Comparison of ENCODE assay signal across 27 mouse cellular contexts in the genomic region with DNA sequence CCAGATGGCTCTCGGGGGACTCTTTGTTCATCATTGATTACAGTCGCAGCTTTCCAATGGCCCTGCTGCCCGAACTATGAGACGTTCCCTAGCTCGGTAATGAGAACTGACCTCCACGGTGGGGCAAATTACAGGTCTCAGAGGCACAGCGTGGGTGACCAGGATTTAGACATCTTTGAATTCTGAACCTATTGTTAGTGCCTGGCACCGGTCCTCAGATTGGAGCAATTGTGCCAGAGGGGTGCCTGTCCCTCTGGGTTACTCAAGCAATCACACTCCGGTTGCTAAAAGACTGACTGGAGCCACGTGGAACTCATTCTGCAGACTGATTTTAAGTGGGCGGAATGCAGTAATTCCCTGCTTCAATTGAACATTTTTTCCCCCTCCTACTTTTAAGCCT. TPM values are rescaled to one million over a fixed set of nuclear protein-coding genes. Genes with fewer than 3 reads are reported as not detected.
DNase-seq lines count a peak whose midpoint lies in the region; ATAC-seq lines count a peak whose summit lies in the region.
"Had no signal": no experiment of that assay in that cellular context is flagged by ENCODE, and none has a peak within 500 bp of the region (broad histone marks: within the 10 kb centered on the region; RNA-seq: fewer than 3 reads in every experiment).

No protein-coding gene starts in this region.

- H3K27ac ChIP-seq in midbrain, embryonic 14.5 days (replicated peaks; ENCODE audit: low read depth, low read length), result no peak overlapping the region
- H3K27ac ChIP-seq in midbrain, embryonic 10.5 days (replicated peaks), result no peak overlapping the region
- 0 out of 2 replicates have a peak overlapping the region, but pooled peaks have one; percentile 17 for H3K27ac ChIP-seq in forebrain, embryonic 15.5 days (replicated peaks)
- no peak overlapping the region for H3K27ac ChIP-seq in intestine, embryonic 15.5 days
- H3K27ac ChIP-seq: limb, embryonic 15.5 days; neural tube, embryonic 12.5 days had no signal

- H3K4me3 ChIP-seq in midbrain, embryonic 14.5 days (replicated peaks; ENCODE audit: low read depth, low read length), result no peak overlapping the region
- H3K4me3 ChIP-seq in midbrain, embryonic 10.5 days, result no peak overlapping the region
- no peak overlapping the region for H3K4me3 ChIP-seq in forebrain, embryonic 15.5 days
- H3K4me3 ChIP-seq in intestine, embryonic 15.5 days (replicated peaks), result no peak overlapping the region
- H3K4me3 ChIP-seq: limb, embryonic 15.5 days; neural tube, embryonic 12.5 days had no signal

- H3K36me3 ChIP-seq in midbrain, embryonic 14.5 days (ENCODE audit: control insufficient read depth, insufficient read depth, low read length), result no peaks in the 10 kb centered on the region
- no peaks in the 10 kb centered on the region for H3K36me3 ChIP-seq in midbrain, embryonic 10.5 days
- H3K36me3 ChIP-seq in forebrain, embryonic 15.5 days, result no peaks in the 10 kb centered on the region
- H3K36me3 ChIP-seq in intestine, embryonic 15.5 days, result no peaks in the 10 kb centered on the region
- H3K36me3 ChIP-seq: limb, embryonic 15.5 days; neural tube, embryonic 12.5 days had no signal

- 0 out of 2 replicates have a peak, but pooled peaks cover 19% of the 10 kb centered on the region for H3K4me1 ChIP-seq in midbrain, embryonic 14.5 days (ENCODE audit: control insufficient read depth, insufficient read depth, low read length)
- peaks cover 7% of the 10 kb centered on the region; the same call in 1 of the 2 replicates for H3K4me1 ChIP-seq in midbrain, embryonic 10.5 days
- H3K4me1 ChIP-seq in forebrain, embryonic 15.5 days, result peaks cover 23% of the 10 kb centered on the region
- no peaks in the 10 kb centered on the region for H3K4me1 ChIP-seq in intestine, embryonic 15.5 days (replicated peaks)
- H3K4me1 ChIP-seq: limb, embryonic 15.5 days; neural tube, embryonic 12.5 days had no signal

- WGBS in midbrain, embryonic 14.5 days, result 26% methylated on average over 11 of the region's 11 CpGs
- WGBS in midbrain, embryonic 10.5 days, result 62% methylated on average over 11 of the region's 11 CpGs
- 23% methylated on average over 11 of the region's 11 CpGs for WGBS in forebrain, embryonic 15.5 days
- 79% methylated on average over 11 of the region's 11 CpGs for WGBS in intestine, embryonic 15.5 days

- DNase-seq in heart, adult 11 months, result peak; percentile 42
- no peak for DNase-seq in heart, postnatal 10 days
- DNase-seq in midbrain, embryonic 14.5 days, result peak; percentile 37
- no peak for DNase-seq in midbrain, embryonic 10.5 days (ENCODE audit: low spot score)
- no peak for DNase-seq in left cerebral cortex, adult 11 months (ENCODE audit: low spot score)
- DNase-seq: adrenal gland, postnatal 36 days; B cell, adult 2 months; cerebellum, adult 9-10 months; gastrocnemius, postnatal 36 days; heart, postnatal 14 days; right cerebral cortex, postnatal 14 days; thymus, adult 2 months had no signal

- H3K4me2 ChIP-seq in midbrain, embryonic 14.5 days (ENCODE audit: low read length), result no peak overlapping the region
- 0 out of 2 replicates have a peak overlapping the region, but pooled peaks have one; percentile 16 for H3K4me2 ChIP-seq in forebrain, embryonic 15.5 days (replicated peaks)
- no peak overlapping the region for H3K4me2 ChIP-seq in intestine, embryonic 15.5 days (replicated peaks)
- H3K4me2 ChIP-seq: heart, embryonic 11.5 days; limb, embryonic 15.5 days; neural tube, embryonic 12.5 days had no signal

- ATAC-seq in midbrain, embryonic 14.5 days (ENCODE audit: low FRiP score, low TSS enrichment), result no peak
- no peak for ATAC-seq in forebrain, embryonic 15.5 days (replicated peaks)
- ATAC-seq in intestine, embryonic 15.5 days, result no peak
- ATAC-seq: hindbrain, embryonic 16.5 days; intestine, postnatal 0 days; lung, postnatal 0 days had no signal

- intact Hi-C loops in heart, postnatal 10 days (cut with DNase I), result no loop called here

- H3K27me3 ChIP-seq in midbrain, embryonic 14.5 days (ENCODE audit: control insufficient read depth, insufficient read depth, low read length), result no peaks in the 10 kb centered on the region
- H3K27me3 ChIP-seq in midbrain, embryonic 10.5 days (ENCODE audit: low read depth, poor library complexity, severe bottlenecking), result no peaks in the 10 kb centered on the region
- no peaks in the 10 kb centered on the region for H3K27me3 ChIP-seq in forebrain, embryonic 15.5 days
- no peaks in the 10 kb centered on the region for H3K27me3 ChIP-seq in intestine, embryonic 15.5 days (replicated peaks)
- H3K27me3 ChIP-seq: limb, embryonic 15.5 days; neural tube, embryonic 12.5 days had no signal

- H3K9me3 ChIP-seq in midbrain, embryonic 14.5 days (ENCODE audit: control insufficient read depth, low read length), result no peaks in the 10 kb centered on the region
- no peaks in the 10 kb centered on the region for H3K9me3 ChIP-seq in midbrain, embryonic 10.5 days (replicated peaks)
- H3K9me3 ChIP-seq in forebrain, embryonic 15.5 days, result no peaks in the 10 kb centered on the region
- no peaks in the 10 kb centered on the region for H3K9me3 ChIP-seq in intestine, embryonic 15.5 days
- H3K9me3 ChIP-seq: limb, embryonic 15.5 days; neural tube, embryonic 12.5 days had no signal

- H3K9ac ChIP-seq in midbrain, embryonic 14.5 days (replicated peaks; ENCODE audit: low read length), result no peak overlapping the region
- no peak overlapping the region for H3K9ac ChIP-seq in forebrain, embryonic 15.5 days (replicated peaks)
- no peak overlapping the region for H3K9ac ChIP-seq in intestine, embryonic 15.5 days
- H3K9ac ChIP-seq: limb, embryonic 15.5 days; neural tube, embryonic 12.5 days had no signal

RNA-seq across cellular contexts. Expression of gene Gpr6, which starts 29.8 kb away (rescaled TPM):
- not detected for total RNA-seq in heart, postnatal 10 days (2021)
- polyA plus RNA-seq in midbrain, embryonic 14.5 days (2014; fragmentation: Nextera tagmentation; extraction: Ambion mirVana), result 3.5 and 4.3 TPM in 2 replicates
- polyA plus RNA-seq in midbrain, embryonic 10.5 days (2016; fragmentation: Nextera tagmentation; extraction: Ambion mirVana), result not detected in 2 replicates
- 1.5 and 2.4 TPM in 2 replicates for polyA plus RNA-seq in forebrain, embryonic 15.5 days (2015; fragmentation: Nextera tagmentation; extraction: Ambion mirVana)
- polyA plus RNA-seq in intestine, embryonic 15.5 days (2015; fragmentation: Nextera tagmentation; extraction: Ambion mirVana), result not detected in 2 replicates
- total RNA-seq: adrenal gland, postnatal 36 days; gastrocnemius, postnatal 36 days; heart, postnatal 14 days; megakaryocyte progenitor cell, adult 5-6 weeks; monocyte, adult 5-6 weeks had no signal
- polyA plus RNA-seq: embryonic facial prominence, embryonic 14.5 days; heart, embryonic 11.5 days; intestine, postnatal 0 days; kidney, embryonic 16.5 days; limb, embryonic 15.5 days; liver, embryonic 16.5 days; lung, postnatal 0 days; neural tube, embryonic 12.5 days; spleen, adult 2 months; stomach, embryonic 14.5 days; thymus, adult 2 months had no signal

Comparison
In these comparisons a context has a peak if more than half of its experiments do, and no peak if none do; other contexts are left out.
1. DNase-seq: peak in heart, adult 11 months (single experiment) and midbrain, embryonic 14.5 days (single experiment); none in heart, postnatal 10 days (0 of 2), midbrain, embryonic 10.5 days (single experiment) and left cerebral cortex, adult 11 months (single experiment).